Mouse (Mus musculus): Measurements from ENCODE around the gene Rpl35a. TPM values are rescaled to one million over a fixed set of nuclear protein-coding genes. Genes with fewer than 3 reads are reported as not detected.

Gene Rpl35a
- 425 and 508 TPM in 2 replicates for polyA plus RNA-seq (2015; fragmentation: Nextera tagmentation; extraction: Ambion mirVana)

DNA sequence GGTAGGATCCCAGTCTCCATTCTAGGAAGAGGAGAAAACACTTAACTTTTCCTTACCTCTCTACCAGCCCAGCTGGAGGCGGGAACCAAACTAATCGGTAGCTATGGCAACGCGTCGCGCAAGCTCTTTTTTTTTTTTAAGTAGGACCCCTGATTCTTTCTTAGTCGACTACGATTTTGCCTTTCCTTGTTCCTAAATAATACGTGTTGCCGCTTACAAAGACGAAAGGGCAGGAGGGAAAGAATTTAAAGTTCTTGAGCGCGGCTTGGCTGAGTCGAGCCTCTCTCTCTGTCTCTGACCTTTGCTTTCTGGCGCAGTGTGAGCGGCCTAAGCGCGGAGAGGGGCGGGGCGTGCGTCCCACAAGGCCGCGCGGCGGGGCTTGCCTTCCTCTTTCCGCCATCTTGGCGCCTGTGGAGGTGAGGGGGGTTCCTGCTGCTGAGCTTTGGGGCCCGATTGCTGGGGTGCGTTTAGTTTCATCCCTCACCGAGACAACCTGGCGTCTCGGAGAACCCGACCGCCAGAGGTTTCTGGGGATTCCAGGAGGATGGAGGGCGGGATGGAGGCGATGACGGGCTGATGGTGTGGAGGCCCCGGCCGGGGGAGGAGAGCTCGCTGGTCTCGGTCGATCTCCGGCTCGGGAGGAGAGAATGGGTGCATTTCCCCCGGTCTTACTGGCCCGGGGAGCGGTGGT is at the start of gene Rpl35a, which contains the start of gene Iqcg:
Gene Rpl35a (plus strand): TSS at position 359 of the 691 bp plus-strand sequence.
Gene Iqcg (minus strand): TSS at position 124 of the 691 bp plus-strand sequence.
- Histone ChIP-seq H3K4me1 (replicated peaks) (peaks cover 23% of the 10 kb centered on the region), H3K9ac (peak within 1 kb of the TSS; percentile 90), H3K27ac (replicated peaks) (peak within 1 kb of the TSS; percentile 88), H3K9me3 (no peaks in the 10 kb centered on the region), H3K4me2 (peak within 1 kb of the TSS; percentile 79), H3K4me3 (peak within 1 kb of the TSS; percentile 82), H3K36me3 (peaks cover 30% of the 10 kb centered on the region), H3K27me3 (no peaks in the 10 kb centered on the region)
- ATAC-seq (ENCODE audit: low FRiP score, low read depth), result peak; percentile 94
- WGBS, result under 1% methylated on average over 47 of the region's 47 CpGs

DNA sequence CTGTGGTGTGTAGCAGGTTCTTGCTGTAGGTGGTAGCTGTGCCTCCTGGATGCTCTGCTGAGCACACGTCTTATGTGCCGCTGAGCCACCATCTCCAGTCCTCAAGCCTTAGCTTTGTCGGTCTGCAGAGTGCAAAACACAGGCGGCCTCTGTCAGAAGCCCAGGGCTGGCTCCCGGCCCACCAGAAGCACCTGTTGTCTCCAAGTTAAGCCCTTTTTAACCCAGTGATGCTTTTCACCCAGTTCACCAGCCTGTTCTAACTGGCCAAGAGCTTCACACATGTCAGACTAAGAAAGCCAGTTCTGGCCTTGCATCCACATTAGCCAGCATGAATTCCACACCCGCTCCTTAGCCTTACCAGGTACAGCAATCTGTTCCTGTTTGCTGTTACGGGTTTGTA is 49.4 kb upstream of the Rpl35a start:
- no peak for ATAC-seq (ENCODE audit: low FRiP score, low read depth)
- H3K27me3 ChIP-seq, result no peaks in the 10 kb centered on the region
- no peaks in the 10 kb centered on the region for H3K9me3 ChIP-seq
- no peaks in the 10 kb centered on the region for H3K4me1 ChIP-seq (replicated peaks)
- H3K9ac ChIP-seq, result no peak overlapping the region
- H3K4me3 ChIP-seq, result no peak overlapping the region
- no peak overlapping the region for H3K27ac ChIP-seq (replicated peaks)
- peaks cover 47% of the 10 kb centered on the region for H3K36me3 ChIP-seq
- no peak overlapping the region for H3K4me2 ChIP-seq
- 81% methylated on average over 7 of the region's 7 CpGs for WGBS

- no peak for ATAC-seq (ENCODE audit: low FRiP score, low read depth)
- no peaks in the 10 kb centered on the region for H3K9me3 ChIP-seq
- no peaks in the 10 kb centered on the region for H3K27me3 ChIP-seq
- no peak overlapping the region for H3K9ac ChIP-seq
- no peak overlapping the region for H3K4me3 ChIP-seq
- no peak overlapping the region for H3K4me2 ChIP-seq
- H3K36me3 ChIP-seq, result peaks cover 49% of the 10 kb centered on the region
- no peaks in the 10 kb centered on the region for H3K4me1 ChIP-seq (replicated peaks)
- WGBS, result 69% methylated on average over 7 of the region's 7 CpGs
- H3K27ac ChIP-seq (replicated peaks), result no peak overlapping the region
Observed at GRCm38 (mm10) chr16:33007436-33007835, 48.8 kb upstream of the Rpl35a start.

DNA sequence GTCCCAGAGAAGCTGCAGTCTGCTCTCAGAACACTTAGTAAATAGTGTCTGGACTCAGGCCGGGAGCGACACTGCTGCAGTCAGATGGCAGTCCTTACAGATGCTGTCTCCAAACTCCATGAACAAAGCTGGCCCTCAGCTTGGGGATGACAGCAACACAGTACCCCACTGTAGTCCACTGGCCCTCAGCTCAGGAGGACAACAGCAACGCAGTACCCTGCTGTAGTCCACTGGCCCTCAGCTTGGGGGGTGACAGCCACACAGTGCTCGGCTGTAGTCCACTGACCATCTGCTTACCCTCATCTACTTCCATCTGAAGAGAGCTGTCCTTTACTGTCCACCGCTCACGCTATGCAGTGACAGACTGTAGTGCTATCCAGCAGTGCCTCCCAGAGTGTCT is 46.1 kb upstream of the Rpl35a start:
- no peaks in the 10 kb centered on the region for H3K27me3 ChIP-seq
- H3K9ac ChIP-seq, result no peak overlapping the region
- peaks cover 57% of the 10 kb centered on the region for H3K36me3 ChIP-seq
- no peak overlapping the region for H3K27ac ChIP-seq (replicated peaks)
- no peak overlapping the region for H3K4me3 ChIP-seq
- H3K4me1 ChIP-seq (replicated peaks), result no peaks in the 10 kb centered on the region
- 89% methylated on average over 6 of the region's 6 CpGs for WGBS
- H3K9me3 ChIP-seq, result no peaks in the 10 kb centered on the region
- H3K4me2 ChIP-seq, result no peak overlapping the region
- ATAC-seq (ENCODE audit: low FRiP score, low read depth), result no peak

GRCm38 (mm10) chr16:33013801-33014200 is 42.5 kb upstream of the Rpl35a start:
- no peak for ATAC-seq (ENCODE audit: low FRiP score, low read depth)
- WGBS, result 90% methylated on average over 5 of the region's 5 CpGs
- Histone ChIP-seq H3K4me3 (no peak overlapping the region), H3K4me2 (no peak overlapping the region), H3K9me3 (no peaks in the 10 kb centered on the region), H3K27me3 (no peaks in the 10 kb centered on the region), H3K4me1 (replicated peaks) (no peaks in the 10 kb centered on the region), H3K9ac (no peak overlapping the region), H3K27ac (replicated peaks) (no peak overlapping the region), H3K36me3 (peaks cover 37% of the 10 kb centered on the region)

GRCm38 (mm10) chr16:33014921-33015320 is 41.3 kb upstream of the Rpl35a start:
- peaks cover 28% of the 10 kb centered on the region for H3K36me3 ChIP-seq
- no peak for ATAC-seq (ENCODE audit: low FRiP score, low read depth)
- no peak overlapping the region for H3K4me3 ChIP-seq
- no peaks in the 10 kb centered on the region for H3K27me3 ChIP-seq
- H3K4me2 ChIP-seq, result no peak overlapping the region
- H3K9ac ChIP-seq, result no peak overlapping the region
- H3K27ac ChIP-seq (replicated peaks), result no peak overlapping the region
- H3K9me3 ChIP-seq, result no peaks in the 10 kb centered on the region
- WGBS, result 94% methylated on average over 1 of the region's 1 CpGs
- no peaks in the 10 kb centered on the region for H3K4me1 ChIP-seq (replicated peaks)

- H3K36me3 ChIP-seq, result peaks cover 23% of the 10 kb centered on the region
- no peak for ATAC-seq (ENCODE audit: low FRiP score, low read depth)
- no peak overlapping the region for H3K4me3 ChIP-seq
- 93% methylated on average over 3 of the region's 3 CpGs for WGBS
- no peaks in the 10 kb centered on the region for H3K9me3 ChIP-seq
- H3K27me3 ChIP-seq, result no peaks in the 10 kb centered on the region
- H3K9ac ChIP-seq, result no peak overlapping the region
- no peak overlapping the region for H3K27ac ChIP-seq (replicated peaks)
- H3K4me2 ChIP-seq, result no peak overlapping the region
- H3K4me1 ChIP-seq (replicated peaks), result no peaks in the 10 kb centered on the region
Observed at GRCm38 (mm10) chr16:33015396-33015907, 40.8 kb upstream of the Rpl35a start.

DNA sequence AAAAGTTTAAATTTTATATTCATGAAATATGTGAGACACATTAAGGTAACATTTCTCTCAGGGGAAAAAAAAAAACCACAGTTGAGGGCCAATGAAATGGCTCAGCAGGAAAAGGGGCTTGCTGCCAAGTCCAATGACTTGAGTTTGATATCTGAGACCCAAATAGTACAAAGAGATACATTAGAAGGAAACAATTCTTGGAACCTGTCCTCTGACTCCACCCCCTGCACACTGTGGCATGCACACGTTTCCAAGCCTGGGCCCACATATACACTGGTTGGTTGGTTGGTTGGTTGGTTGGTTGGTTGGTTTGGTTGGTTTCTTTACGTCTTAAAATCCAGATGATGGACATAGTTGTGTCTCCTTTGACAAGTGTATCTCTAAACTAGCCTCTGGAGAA is 40.3 kb upstream of the Rpl35a start:
- ATAC-seq (ENCODE audit: low FRiP score, low read depth), result no peak
- WGBS, result 91% methylated on average over 2 of the region's 2 CpGs
- H3K4me2 ChIP-seq, result no peak overlapping the region
- H3K4me1 ChIP-seq (replicated peaks), result no peaks in the 10 kb centered on the region
- H3K27me3 ChIP-seq, result no peaks in the 10 kb centered on the region
- no peak overlapping the region for H3K27ac ChIP-seq (replicated peaks)
- H3K36me3 ChIP-seq, result peaks cover 17% of the 10 kb centered on the region
- no peak overlapping the region for H3K4me3 ChIP-seq
- H3K9me3 ChIP-seq, result no peaks in the 10 kb centered on the region
- no peak overlapping the region for H3K9ac ChIP-seq

- Histone ChIP-seq H3K27me3 (no peaks in the 10 kb centered on the region), H3K27ac (replicated peaks) (no peak overlapping the region), H3K4me3 (no peak overlapping the region), H3K9me3 (no peaks in the 10 kb centered on the region), H3K36me3 (peaks cover 11% of the 10 kb centered on the region), H3K9ac (no peak overlapping the region), H3K4me1 (replicated peaks) (no peaks in the 10 kb centered on the region), H3K4me2 (no peak overlapping the region)
- no peak for ATAC-seq (ENCODE audit: low FRiP score, low read depth)
- 94% methylated on average over 5 of the region's 5 CpGs for WGBS
Observed at GRCm38 (mm10) chr16:33017677-33018349, 38.4 kb upstream of the Rpl35a start.

DNA sequence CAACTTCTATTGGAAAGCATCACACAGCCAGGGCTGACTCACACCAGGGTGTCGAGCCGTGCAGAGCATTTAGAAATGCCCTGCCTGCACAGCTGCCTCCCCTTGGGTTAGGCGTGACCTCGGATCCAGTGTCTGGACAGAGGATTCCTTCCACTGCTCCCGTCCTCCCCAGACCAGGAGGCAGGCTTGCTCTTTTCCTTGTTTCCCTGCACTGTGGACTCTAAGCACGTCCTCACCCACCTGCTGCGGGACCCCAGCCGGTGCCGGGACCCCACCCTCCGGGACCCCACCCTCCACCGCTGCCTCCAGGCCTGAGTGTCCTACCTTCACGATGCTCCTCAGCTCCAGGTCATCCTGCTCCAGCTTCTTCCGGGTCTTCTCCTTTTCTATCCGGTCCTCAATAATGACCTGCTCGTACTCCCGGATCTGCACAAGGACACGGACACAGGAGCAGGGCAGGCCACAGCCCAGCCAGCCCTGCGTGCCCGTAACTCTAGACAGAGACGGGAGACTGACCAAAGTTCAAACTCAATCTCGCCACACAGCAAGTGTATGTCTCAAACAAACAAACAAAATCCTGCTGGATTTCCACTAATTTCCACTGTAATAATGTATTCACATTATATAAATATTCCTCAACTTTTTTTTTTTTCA is 37.0 kb upstream of the Rpl35a start:
- WGBS, result 78% methylated on average over 21 of the region's 21 CpGs
- H3K27ac ChIP-seq (replicated peaks), result no peak overlapping the region

GRCm38 (mm10) chr16:33021381-33021780 is 34.9 kb upstream of the Rpl35a start:
- H3K4me3 ChIP-seq, result no peak overlapping the region
- H3K9ac ChIP-seq, result no peak overlapping the region
- no peaks in the 10 kb centered on the region for H3K27me3 ChIP-seq
- no peak for ATAC-seq (ENCODE audit: low FRiP score, low read depth)
- H3K4me1 ChIP-seq (replicated peaks), result no peaks in the 10 kb centered on the region
- whole genome bisulfite sequencing, result 80% methylated on average over 3 of the region's 3 CpGs
- H3K27ac ChIP-seq (replicated peaks), result no peak overlapping the region
- no peaks in the 10 kb centered on the region for H3K36me3 ChIP-seq
- H3K9me3 ChIP-seq, result no peaks in the 10 kb centered on the region
- no peak overlapping the region for H3K4me2 ChIP-seq

More for the DNA sequence above, 37.0 kb upstream of the Rpl35a start:
- 0 out of 2 replicates have a peak, but pooled peaks have one; percentile 34 for ATAC-seq (ENCODE audit: low FRiP score, low read depth)
- H3K4me2 ChIP-seq, result no peak overlapping the region
- no peaks in the 10 kb centered on the region for H3K27me3 ChIP-seq
- H3K4me1 ChIP-seq (replicated peaks), result no peaks in the 10 kb centered on the region
- H3K9me3 ChIP-seq, result no peaks in the 10 kb centered on the region
- H3K36me3 ChIP-seq, result no peaks in the 10 kb centered on the region
- no peak overlapping the region for H3K4me3 ChIP-seq
- no peak overlapping the region for H3K9ac ChIP-seq

DNA sequence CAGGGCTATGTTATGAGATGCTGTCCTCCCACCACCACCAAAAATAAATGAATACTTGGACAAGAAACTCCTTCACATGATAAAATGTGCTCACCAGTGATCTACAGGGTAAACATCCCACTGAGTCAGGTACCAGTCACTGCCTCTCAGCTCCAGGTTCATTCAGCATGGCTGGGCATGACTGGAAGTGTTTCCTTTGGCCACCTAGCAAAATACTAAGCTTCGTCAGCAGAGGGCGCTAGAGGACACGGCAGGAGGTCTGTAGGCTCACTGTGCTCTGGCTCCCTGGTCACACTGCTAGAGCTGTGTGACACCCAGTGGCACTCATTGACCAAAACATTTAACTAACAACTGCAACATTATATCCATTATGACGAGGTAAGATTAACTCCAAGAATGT is 32.5 kb upstream of the Rpl35a start:
- no peak overlapping the region for H3K4me2 ChIP-seq
- 6% methylated on average over 4 of the region's 4 CpGs for WGBS
- peak; percentile 59 for ATAC-seq (ENCODE audit: low FRiP score, low read depth)

More for the DNA sequence above, 32.5 kb upstream of the Rpl35a start:
- Histone ChIP-seq H3K4me3 (no peak overlapping the region), H3K27me3 (no peaks in the 10 kb centered on the region), H3K4me1 (replicated peaks) (no peaks in the 10 kb centered on the region), H3K36me3 (no peaks in the 10 kb centered on the region), H3K27ac (replicated peaks) (no peak overlapping the region), H3K9me3 (no peaks in the 10 kb centered on the region), H3K9ac (no peak overlapping the region)

Data from hindbrain, embryonic 15.5 days (tissue).